Mouse (Mus musculus): ENCODE measurements around the gene AU022252. TPM values are rescaled to one million over a fixed set of nuclear protein-coding genes. Genes with fewer than 3 reads are reported as not detected.

Gene AU022252
- total RNA-seq, 2 experiments from 2014 or later: 35.0 TPM

DNA sequence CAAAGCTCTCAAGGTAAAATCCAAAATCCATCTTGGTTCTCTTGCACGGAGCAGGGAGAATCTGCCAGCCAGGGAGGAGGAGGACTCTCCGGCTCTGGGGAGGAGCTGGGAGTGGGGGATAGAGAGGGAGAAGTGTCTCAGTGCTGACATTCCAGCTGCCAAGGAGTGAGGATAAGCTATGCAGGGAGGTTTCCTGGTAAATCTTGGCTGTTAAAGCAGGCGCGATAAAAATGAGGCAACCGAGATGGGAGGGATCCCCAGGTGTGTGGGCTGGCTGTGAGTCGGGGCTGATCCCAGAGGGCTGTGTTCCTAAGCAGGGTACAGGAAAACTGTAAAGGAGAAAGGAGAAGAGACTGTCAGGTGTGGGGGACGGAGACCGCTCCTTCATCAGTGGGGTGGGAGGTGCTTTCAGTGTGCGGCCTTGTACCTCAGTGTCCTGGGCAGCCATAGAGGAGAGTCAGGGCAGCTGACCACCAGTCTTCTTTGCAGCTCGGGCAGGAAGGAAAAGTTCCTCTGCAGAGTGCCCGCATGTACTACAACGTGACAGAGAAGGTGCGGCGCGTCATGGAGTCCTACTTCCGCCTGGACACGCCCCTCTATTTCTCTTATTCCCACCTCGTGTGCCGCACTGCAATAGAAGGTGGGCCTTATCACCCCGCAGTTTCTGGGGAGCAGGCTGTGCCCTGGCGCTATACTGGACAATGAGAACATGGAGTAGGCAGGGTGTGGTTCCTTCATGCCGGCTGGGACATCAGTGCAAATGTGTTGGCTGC lies 12.1 kb upstream of the AU022252 start:
- no peak for DNase-seq

DNA sequence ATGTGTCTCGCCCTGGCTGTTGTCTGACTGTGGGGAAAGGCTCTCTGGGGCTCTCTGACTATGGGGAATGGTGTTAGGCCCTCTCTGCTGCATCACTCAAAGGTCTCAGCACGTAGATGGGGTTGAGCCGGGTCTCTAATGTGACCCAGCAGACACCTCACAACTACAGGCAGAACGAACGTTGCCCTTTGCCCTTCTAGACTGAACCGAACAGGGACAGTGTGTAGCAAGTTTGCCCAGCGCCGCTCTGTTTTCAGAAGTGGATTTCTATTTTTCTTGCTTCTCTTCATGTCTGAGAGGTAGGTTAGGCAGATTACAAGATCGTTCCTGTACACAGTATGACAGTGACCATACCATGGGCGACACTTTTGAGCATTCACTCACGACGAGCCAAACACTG lies 10.1 kb upstream of the AU022252 start:
- no peak for DNase-seq

DNA sequence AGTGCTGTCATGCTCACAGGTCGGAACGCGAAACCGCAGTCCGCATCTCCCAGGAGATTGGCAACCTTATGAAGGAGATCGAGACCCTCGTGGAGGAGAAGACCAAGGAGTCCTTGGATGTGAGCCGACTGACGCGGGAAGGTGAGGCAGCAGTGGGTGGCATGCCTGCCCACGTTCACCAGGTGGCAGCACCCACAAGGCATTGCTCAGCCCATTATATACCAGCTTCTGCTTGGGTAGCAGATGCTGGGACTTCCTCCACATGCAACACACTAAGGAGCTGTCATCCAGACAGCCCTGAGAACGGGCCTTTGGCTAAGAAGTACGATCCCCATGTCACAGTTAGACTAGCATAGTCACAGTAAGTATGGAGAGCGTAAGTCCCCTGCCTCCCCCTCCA lies 9.2 kb upstream of the AU022252 start:
- peak; percentile 37 to 39 for DNase-seq

DNA sequence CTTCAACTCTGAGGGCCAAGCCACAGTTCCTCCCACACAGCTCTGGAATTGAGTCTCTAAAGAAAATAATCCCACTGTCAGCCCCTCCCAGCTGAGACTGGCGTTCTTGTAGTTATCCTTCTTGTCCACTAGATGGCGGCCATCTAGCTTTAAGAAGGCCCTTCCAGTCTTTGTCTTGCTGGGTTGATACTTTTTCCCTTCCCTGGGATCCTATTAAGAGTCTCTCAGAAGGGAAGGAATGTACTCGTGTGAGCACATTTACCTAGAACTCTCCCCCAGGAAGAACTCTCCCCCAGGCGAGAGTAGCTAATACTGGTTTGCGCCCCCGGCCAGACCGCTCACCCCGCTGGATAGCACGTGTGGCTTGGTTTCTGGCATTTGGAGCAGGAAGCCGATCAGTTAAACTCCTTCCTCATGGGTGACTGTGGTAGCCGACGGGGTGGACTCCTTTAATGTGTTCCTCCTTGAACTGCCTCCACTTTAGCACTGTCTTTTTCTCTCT lies 6.7 kb upstream of the AU022252 start:
- DNase-seq: no peak

DNA sequence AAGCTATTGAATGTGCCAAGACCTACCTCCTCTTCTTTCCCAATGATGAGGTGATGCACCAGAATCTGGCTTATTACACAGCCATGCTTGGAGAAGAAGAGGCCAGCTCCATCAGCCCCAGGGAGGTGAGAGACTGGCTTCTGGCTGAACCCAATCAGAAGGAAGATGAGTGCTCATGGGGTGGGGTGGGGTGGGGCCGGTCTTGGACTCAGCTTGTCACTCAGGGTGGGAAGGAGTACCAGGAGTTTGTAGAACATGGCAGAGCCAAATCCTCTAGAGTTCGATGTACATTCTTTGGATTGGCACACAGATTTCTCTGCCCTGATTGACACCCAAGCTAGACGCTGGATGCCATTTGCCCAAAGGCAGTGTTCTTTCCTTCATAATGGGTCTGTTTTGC lies 6.1 kb upstream of the AU022252 start:
- DNase-seq: no peak

DNA sequence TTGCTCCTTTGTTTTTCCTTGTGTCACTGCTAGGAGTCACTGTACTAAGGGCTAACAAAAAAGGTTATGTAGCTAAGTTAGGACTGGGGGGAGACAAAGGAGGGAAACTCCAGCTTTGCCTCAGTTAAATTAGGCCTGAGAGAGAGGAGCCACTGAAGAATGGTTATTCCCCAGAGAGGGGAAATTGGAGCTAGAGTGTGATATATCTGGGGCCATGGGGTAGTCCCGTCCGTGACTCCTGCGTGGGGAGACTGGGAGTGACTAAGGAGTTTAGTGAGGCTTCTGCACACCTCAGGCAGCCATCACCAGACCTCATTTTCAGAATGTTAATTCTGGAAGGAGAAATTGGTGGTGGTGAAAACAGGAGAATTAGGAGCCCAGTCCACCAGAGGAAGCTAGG lies 1.8 kb upstream of the AU022252 start:
- no peak for DNase-seq

DNA sequence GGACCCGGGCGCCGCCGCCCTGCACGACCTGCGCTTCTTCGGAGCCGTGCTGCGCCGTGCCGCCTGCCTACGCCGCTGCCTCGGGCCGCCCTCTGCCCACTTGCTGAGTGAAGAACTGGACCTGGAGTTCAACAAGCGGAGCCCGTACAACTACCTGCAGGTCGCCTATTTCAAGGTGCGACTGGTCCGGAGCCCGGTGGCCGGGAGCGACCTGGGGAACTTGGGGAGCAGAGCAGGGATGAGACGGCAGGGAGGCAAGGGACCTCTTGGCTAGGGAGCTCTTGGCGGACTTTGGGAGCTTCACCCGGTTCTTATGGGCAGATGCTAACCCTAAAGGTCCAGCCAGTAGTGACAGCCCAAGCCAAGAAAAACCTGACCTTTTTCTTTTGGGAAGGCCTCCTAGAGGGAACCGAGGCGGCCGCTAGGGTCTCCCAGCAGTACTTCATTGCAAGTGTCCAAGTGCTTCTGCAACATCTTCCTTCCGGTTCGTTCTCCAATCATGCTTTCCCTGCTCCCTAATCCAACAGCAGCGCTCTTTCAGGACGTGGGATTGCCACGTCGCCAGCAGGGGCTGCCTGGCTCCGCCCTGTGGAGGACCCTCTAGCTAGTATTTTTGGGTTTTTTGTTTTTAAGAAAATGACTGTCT lies 867 bp upstream of the AU022252 start:
- DNase-seq: peak; percentile 58 to 60

DNA sequence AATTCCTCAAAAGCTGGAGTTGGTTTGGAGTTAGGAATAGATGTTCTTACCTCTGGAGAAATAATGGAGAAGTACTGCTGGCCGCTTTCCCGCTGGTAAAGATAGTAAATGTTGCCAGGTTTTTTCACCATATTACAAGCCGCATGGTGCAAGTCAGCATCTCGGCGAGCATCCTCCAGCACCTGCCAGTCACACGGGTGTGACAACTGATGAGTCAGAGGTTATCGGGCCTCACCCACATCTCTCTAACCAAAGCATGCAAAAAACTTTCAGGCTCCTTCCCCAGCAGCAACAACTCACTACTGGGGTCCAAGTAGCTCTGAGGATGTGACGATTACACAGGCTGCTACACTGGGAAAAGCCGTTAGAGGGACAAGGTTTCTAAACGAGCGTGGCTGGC lies 5.8 kb downstream of the AU022252 start:
- DNase-seq: no peak

DNA sequence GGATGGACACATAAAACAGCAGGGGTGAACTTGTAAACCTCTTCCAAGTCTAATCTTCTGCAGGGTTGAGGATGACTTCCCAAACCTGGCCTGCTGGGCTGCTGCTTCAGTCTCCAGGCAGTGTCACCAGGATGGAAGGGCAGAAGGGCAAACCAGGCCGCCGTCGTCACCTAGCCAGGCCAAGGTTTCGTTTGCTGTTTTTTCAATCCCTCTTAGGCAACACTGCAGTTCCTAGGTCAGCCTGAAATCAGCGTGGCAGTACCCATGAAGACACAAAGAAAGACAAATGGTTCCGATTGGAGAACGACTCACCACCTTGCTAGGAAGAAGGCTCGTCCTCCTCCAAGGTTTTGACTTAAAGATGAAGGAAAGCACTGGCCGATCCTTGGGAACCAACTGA lies 6.8 kb downstream of the AU022252 start:
- DNase-seq: no peak

DNA sequence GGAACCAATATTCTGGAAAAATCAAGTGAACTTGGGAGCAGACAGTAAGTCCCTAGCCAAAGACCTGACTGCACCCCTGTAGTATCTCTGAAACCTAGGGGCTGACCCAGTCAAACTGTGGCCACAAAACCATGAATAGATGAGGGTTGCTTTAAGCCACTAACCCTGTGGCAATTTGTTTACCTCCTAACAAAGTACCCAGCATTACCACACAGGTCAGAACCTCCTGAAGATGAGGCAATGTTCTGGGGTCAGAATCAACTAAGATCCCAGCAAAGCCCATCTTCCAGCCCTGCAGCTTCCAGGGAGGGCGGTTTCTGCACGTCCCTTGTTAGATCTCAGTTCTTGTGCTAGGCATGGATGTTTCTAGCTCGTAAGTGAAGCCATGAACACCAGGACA lies 8.0 kb downstream of the AU022252 start:
- no peak for DNase-seq

DNA sequence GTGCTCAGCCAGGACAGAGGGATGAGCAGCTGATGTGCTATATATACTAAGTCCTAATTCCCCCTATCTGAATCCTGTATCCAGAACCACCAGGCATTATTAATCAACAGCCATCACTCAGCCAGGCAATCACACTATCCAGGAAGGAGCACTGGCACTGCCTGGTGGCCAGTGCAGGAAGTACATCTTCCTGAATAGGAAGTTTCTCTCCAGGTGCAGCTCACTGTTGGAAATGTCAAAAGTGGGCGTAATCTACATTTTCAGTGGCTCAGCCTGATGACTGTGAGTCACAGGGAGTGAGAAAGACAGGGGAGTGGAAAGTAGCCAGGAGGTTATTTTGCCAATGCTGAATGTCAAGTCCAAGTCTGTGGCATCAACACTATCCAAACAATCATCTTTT lies 8.8 kb downstream of the AU022252 start:
- no peak for DNase-seq

DNA sequence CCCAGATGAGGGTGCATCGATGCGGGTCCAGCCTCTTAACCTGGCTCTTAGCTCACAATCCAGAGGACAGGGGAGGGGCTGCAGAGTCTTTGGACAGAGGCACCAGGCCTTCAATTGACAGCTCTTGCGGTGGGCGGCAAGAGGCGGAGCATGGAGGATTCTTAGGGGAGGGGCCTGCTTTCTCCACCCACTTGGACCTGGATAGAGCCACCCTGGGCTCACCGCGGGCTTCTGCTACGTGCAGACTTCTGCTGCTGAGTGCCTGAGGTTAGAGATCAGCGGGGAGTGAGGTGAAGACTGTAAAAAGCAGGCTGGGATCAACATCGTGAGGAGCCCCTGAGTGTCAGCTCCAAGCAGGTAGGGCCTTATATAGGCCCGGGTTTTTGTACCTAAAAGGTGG lies 14.3 kb downstream of the AU022252 start, which contains the start of gene Tmem269:
Tmem269 (minus strand) TSS at position 49 of the 400 bp plus-strand sequence.
- no peak for DNase-seq

DNA sequence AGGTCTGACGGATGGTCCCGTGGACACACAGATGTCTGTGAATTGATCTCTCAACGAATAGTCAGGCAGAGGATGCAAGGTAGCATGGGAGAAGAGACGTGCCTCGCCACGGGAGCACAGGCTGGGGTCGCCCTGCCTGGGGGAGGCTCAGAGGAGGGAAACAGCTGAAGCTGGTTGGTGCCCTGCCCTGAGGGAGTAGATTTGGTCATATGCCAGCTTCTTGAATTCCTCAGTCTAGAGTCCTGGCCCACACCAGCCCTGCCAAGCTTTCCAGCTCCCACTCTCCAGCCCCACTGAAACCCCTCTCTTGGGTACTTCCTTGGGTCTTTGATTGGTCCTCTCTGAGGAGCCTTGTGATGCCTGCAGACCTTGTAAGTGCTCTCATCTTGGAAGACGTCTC lies 15.8 kb downstream of the AU022252 start:
- no peak for DNase-seq

DNA sequence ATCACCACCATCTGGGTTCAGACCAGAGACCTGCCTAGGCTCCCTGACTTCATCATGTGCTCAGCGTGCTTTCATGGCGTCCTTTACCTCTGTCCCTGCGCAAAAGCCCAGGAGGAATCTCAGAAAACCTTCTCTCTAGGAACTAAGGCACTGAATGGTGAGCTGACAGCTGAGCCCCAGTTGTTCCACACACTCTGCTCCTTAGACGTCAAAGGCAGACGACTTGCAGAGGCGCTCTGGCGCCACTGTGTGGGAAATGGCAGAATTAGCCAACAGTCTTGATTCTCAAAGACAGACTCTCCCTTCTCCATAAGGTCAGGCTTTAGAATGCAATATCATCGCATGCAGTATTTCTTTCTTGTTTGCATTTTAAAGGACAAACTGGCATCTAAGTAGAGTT lies 27.8 kb downstream of the AU022252 start:
- peak; percentile 37 to 52 for DNase-seq

DNA sequence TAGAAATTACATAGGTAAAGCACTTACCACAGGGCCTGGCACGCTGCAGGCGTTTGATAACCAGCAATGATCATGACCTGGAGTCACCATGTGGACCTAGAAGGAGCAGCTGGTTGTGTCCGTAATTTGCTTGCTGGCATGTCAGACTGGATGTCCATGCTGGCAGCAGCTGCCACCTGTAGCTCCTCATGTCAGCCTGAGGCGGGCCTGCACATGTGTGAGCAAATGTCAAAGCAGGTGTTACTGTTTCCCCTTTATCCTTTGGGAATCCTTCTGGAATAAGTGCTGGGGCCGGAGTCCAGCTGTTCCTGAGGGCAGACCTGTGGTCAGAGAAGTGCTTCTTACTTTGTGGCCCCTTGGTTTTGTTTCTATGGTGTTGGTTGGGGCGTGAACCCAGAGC lies 34.4 kb downstream of the AU022252 start:
- DNase-seq: no peak

DNA sequence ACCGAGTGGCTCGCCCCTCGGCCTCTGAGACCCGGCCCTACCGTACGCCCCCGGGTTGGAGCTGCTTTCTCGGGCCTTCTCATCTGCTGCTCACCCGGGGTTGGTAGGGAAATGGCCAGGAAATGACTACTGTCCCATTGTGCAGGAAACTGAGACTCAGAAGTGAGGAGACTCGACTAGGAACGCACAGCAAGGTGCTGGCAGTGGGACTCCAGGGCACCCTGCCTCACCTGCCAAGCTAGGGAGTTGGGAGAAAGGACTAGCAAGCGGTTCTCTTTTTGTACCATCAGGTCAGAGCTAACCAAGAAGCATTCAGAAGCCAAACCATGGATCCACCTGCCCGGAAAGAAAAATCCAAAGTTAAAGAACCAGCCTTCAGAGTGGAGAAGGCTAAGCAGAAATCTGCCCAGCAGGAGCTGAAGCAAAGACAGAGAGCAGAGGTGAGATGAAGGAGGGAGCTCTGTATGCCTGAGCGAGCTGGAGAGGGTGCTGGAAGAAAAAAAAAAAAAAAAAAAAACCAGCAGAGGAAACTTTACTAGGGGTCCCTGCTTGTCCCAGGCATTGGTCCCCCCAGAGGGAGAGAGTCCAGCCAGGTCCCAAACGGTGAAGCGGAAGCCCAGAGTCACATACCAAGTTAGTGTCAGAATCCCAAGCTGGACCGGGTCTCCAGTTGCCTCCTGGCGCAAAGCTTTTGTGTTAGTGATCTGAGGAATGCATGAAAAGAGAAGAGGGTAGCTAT lies 36.8 kb downstream of the AU022252 start:
- no peak for DNase-seq

DNA sequence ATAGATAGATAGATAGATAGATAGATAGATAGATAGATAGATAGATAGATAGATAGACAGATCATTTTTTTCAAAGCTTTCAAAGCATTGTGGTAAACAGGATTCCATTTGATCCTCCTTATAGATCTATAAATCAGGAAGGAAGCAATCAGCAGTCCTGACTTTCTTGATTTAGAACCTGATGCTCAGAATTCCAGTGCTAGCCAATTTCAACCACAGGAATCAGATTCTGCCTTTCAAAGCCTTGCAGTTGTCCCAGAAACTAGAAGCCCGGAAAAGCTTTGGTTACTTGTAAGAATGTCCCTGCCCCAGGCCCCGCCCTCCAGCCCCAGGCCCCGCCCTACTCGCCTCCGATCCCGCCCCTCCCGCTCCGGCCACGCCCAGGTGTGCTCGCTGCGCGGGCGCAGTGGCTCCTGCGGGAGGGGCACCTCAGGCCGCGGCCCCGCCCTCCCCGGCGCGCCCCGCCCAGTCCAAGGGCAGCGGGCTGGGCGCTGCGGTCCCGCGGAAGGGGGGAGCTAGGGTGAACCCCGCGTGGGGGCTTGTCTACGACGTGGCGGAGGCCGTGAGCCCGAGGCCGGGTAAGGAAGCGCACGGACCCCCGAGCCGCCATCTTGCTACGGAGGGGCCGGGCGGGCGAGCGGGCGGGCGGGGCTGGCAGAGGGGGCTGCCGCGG lies 37.5 kb downstream of the AU022252 start, which contains the start of gene Svbp:
Svbp (plus strand) TSS at position 398 of the 673 bp plus-strand sequence.
- peak; percentile 79 to 82 for DNase-seq

DNA sequence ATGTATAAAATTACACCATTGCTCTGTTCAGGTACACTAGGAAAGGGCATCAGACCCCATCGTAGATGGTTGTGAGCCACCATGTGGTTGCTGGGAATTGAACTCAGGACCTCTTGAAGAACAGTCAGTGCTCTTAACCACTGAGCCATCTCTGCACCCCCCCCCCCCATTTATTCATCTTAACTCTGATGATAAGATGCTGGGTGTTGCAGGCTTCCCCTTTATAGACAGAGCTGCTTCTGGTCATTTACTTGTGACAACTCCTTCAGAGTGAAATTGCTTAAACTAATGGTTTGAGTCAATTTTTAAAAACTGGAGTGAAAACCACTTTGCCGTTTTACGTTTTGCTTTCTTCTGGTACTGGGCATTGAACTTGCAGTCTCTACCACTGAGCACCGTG lies 39.8 kb downstream of the AU022252 start:
- DNase-seq: no peak

DNA sequence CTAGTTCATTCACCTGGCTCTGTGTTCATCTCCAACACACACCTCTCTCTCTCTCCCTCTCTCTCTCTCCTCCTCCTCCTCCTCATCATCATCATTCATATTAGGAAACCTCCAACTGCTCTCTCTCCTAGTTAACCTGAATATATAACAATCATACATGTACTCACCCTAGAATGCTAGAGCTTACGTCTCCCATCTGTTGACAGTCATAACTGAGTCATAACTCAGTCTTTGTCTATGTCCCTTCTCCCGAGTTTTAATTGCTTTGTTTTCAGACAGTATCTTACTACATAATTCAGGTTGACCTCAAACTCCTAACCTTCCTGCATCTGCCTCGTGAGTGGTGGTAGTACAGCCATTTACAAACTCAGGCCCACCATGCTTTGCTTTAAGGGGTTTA lies 41.2 kb downstream of the AU022252 start:
- no peak for DNase-seq

DNA sequence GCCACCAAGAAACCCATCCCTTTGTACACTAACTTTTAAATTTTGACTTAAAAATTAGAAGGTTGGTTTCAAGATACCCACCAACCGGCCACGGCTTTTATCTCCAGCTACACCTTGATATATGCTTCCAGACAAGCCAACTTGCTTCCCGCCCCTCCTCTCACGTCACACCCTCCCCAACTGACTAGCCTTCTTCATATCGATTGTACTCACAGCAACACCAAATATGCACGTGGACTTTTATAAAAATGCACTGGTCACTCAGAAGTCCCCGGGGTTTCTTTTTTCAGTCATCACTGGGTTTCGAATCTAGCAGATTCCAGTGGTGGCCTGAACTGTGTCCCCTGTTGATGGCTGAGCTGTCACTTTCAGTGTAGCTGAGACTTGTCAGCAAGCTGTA lies 41.9 kb downstream of the AU022252 start:
- no peak for DNase-seq

DNA sequence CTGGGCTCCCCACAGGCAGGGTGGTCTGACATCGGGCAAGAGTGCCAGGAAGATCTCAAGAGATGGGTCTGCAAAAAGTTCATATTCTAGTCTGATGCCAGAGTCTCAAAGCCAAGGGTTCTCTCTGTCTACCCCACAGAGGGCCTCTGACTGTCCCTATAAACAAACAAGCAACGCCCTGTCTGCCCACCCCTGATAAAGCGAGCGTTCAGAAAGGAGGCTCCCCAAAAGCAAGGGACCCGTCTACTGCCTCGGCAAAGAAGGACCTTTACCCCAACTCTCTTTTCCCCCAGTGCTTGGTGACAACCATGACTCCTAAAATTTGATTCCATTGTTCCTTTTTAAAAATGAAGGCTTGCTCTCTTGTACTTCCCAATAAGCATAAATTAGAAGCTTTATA lies 42.6 kb downstream of the AU022252 start, which contains the start of gene Ermap:
Ermap (minus strand) TSS at position 148 of the 400 bp plus-strand sequence.
- no peak for DNase-seq

DNA sequence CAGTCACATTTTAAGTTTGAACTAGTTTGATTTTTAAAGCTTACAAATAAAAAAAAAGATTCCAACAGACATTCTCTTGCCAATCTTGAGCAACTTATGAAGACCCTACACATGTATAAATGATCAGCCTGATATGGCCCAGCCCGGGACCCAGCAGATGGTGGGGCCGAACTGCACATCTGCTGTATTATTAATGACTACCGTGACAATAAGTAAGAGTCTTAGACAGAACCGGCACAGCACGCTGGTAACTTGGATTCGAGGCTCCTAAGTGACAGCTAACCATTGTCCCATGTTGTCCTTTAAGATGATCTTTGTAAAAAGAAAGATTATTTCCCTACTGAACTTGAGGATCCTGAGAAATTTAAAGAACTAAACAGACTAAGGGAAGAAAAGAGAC lies 43.1 kb downstream of the AU022252 start:
- no peak for DNase-seq

Measured in layer of hippocampus, postnatal 36 days (tissue).